Mouse (Mus musculus): ENCODE results near the gene Ms4a10. TPM values are rescaled to one million over a fixed set of nuclear protein-coding genes. Genes with fewer than 3 reads are reported as not detected.

Ms4a10 gene
- total and polyA plus RNA-seq, 2 experiments from 2014 or later, result not detected

GRCm38 (mm10) chr19:10993150-10993549 is 18.7 kb upstream of the Ms4a10 start, which contains the start of gene Ms4a15:
TSS of gene Ms4a15 (minus strand) at chr19:10993250.
- TF ChIP-seq CTCF (IDR thresholded peaks at IDR 0.05), result no peak
- H3K4me2 ChIP-seq (ENCODE audit: low read depth, low read length, poor library complexity, severe bottlenecking), result no peak within 1 kb of the TSS
- ATAC-seq (ENCODE audit: low FRiP score) (no peak), DNase-seq (ENCODE audit: low spot score) (no peak)
- no peak within 1 kb of the TSS for H3K9ac ChIP-seq (replicated peaks; ENCODE audit: low read length, poor library complexity, severe bottlenecking)
- H3K36me3 ChIP-seq (ENCODE audit: insufficient read depth, low read length), result no peaks in the 10 kb centered on the region
- WGBS, result 89% methylated on average over 7 of the region's 7 CpGs
- H3K4me3 ChIP-seq (ENCODE audit: low read depth, low read length), result no peak within 1 kb of the TSS
- no peak within 1 kb of the TSS for H3K27ac ChIP-seq (ENCODE audit: low read depth, low read length)
- no peaks in the 10 kb centered on the region for H3K4me1 ChIP-seq (ENCODE audit: insufficient read depth, low read length)
- no peaks in the 10 kb centered on the region for H3K27me3 ChIP-seq (ENCODE audit: insufficient read depth, low read length)
- H3K9me3 ChIP-seq (ENCODE audit: low read length), result no peaks in the 10 kb centered on the region

GRCm38 (mm10) chr19:10991911-10992310 is 17.4 kb upstream of the Ms4a10 start:
- no peak overlapping the region for H3K4me2 ChIP-seq (ENCODE audit: low read depth, low read length, poor library complexity, severe bottlenecking)
- no peak for TF ChIP-seq CTCF (IDR thresholded peaks at IDR 0.05)
- no peaks in the 10 kb centered on the region for H3K4me1 ChIP-seq (ENCODE audit: insufficient read depth, low read length)
- H3K27me3 ChIP-seq (ENCODE audit: insufficient read depth, low read length), result no peaks in the 10 kb centered on the region
- H3K4me3 ChIP-seq (ENCODE audit: low read depth, low read length), result no peak overlapping the region
- H3K9ac ChIP-seq (replicated peaks; ENCODE audit: low read length, poor library complexity, severe bottlenecking), result no peak overlapping the region
- no peak for ATAC-seq (ENCODE audit: low FRiP score)
- no peaks in the 10 kb centered on the region for H3K9me3 ChIP-seq (ENCODE audit: low read length)
- DNase-seq (ENCODE audit: low spot score), result no peak
- H3K27ac ChIP-seq (ENCODE audit: low read depth, low read length), result no peak overlapping the region
- no peaks in the 10 kb centered on the region for H3K36me3 ChIP-seq (ENCODE audit: insufficient read depth, low read length)

GRCm38 (mm10) chr19:10990751-10991150 is 16.3 kb upstream of the Ms4a10 start:
- Histone ChIP-seq H3K4me1 (ENCODE audit: insufficient read depth, low read length) (no peaks in the 10 kb centered on the region), H3K4me2 (ENCODE audit: low read depth, low read length, poor library complexity, severe bottlenecking) (no peak overlapping the region), H3K27ac (ENCODE audit: low read depth, low read length) (no peak overlapping the region), H3K9me3 (ENCODE audit: low read length) (no peaks in the 10 kb centered on the region), H3K36me3 (ENCODE audit: insufficient read depth, low read length) (no peaks in the 10 kb centered on the region), H3K27me3 (ENCODE audit: insufficient read depth, low read length) (no peaks in the 10 kb centered on the region), H3K9ac (replicated peaks; ENCODE audit: low read length, poor library complexity, severe bottlenecking) (no peak overlapping the region), H3K4me3 (ENCODE audit: low read depth, low read length) (no peak overlapping the region)
- DNase-seq (ENCODE audit: low spot score) (no peak), ATAC-seq (ENCODE audit: low FRiP score) (no peak)
- TF ChIP-seq CTCF (IDR thresholded peaks at IDR 0.05), result no peak
- WGBS, result 56% methylated on average over 1 of the region's 1 CpGs

GRCm38 (mm10) chr19:10988563-10988962 is 14.1 kb upstream of the Ms4a10 start:
- no peak for DNase-seq (ENCODE audit: low spot score)
- Histone ChIP-seq H3K4me2 (ENCODE audit: low read depth, low read length, poor library complexity, severe bottlenecking) (no peak overlapping the region), H3K27me3 (ENCODE audit: insufficient read depth, low read length) (no peaks in the 10 kb centered on the region), H3K36me3 (ENCODE audit: insufficient read depth, low read length) (no peaks in the 10 kb centered on the region), H3K9ac (replicated peaks; ENCODE audit: low read length, poor library complexity, severe bottlenecking) (no peak overlapping the region), H3K4me3 (ENCODE audit: low read depth, low read length) (no peak overlapping the region), H3K9me3 (ENCODE audit: low read length) (no peaks in the 10 kb centered on the region), H3K4me1 (ENCODE audit: insufficient read depth, low read length) (no peaks in the 10 kb centered on the region), H3K27ac (ENCODE audit: low read depth, low read length) (no peak overlapping the region)
- TF ChIP-seq CTCF (IDR thresholded peaks at IDR 0.05), result no peak
- no peak for ATAC-seq (ENCODE audit: low FRiP score)
- WGBS, result 92% methylated on average over 1 of the region's 1 CpGs

- H3K4me2 ChIP-seq (ENCODE audit: low read depth, low read length, poor library complexity, severe bottlenecking), result no peak overlapping the region
- no peak for DNase-seq (ENCODE audit: low spot score)
- no peak for ATAC-seq (ENCODE audit: low FRiP score)
- H3K4me1 ChIP-seq (ENCODE audit: insufficient read depth, low read length), result no peaks in the 10 kb centered on the region
- no peak for TF ChIP-seq CTCF (IDR thresholded peaks at IDR 0.05)
- no peaks in the 10 kb centered on the region for H3K36me3 ChIP-seq (ENCODE audit: insufficient read depth, low read length)
- H3K9ac ChIP-seq (replicated peaks; ENCODE audit: low read length, poor library complexity, severe bottlenecking), result no peak overlapping the region
- WGBS, result 97% methylated on average over 4 of the region's 4 CpGs
- H3K27me3 ChIP-seq (ENCODE audit: insufficient read depth, low read length), result no peaks in the 10 kb centered on the region
- H3K9me3 ChIP-seq (ENCODE audit: low read length), result no peaks in the 10 kb centered on the region
- no peak overlapping the region for H3K4me3 ChIP-seq (ENCODE audit: low read depth, low read length)
- H3K27ac ChIP-seq (ENCODE audit: low read depth, low read length), result no peak overlapping the region
Measured at GRCm38 (mm10) chr19:10985889-10986288, 11.4 kb upstream of the Ms4a10 start.

- no peak overlapping the region for H3K9ac ChIP-seq (replicated peaks; ENCODE audit: low read length, poor library complexity, severe bottlenecking)
- ATAC-seq (ENCODE audit: low FRiP score), result no peak
- H3K4me3 ChIP-seq (ENCODE audit: low read depth, low read length), result no peak overlapping the region
- TF ChIP-seq CTCF (IDR thresholded peaks at IDR 0.05), result no peak
- no peak overlapping the region for H3K27ac ChIP-seq (ENCODE audit: low read depth, low read length)
- H3K4me1 ChIP-seq (ENCODE audit: insufficient read depth, low read length), result no peaks in the 10 kb centered on the region
- H3K9me3 ChIP-seq (ENCODE audit: low read length), result no peaks in the 10 kb centered on the region
- no peak for DNase-seq (ENCODE audit: low spot score)
- WGBS, result 79% methylated on average over 13 of the region's 13 CpGs
- H3K4me2 ChIP-seq (ENCODE audit: low read depth, low read length, poor library complexity, severe bottlenecking), result no peak overlapping the region
- no peaks in the 10 kb centered on the region for H3K36me3 ChIP-seq (ENCODE audit: insufficient read depth, low read length)
- no peaks in the 10 kb centered on the region for H3K27me3 ChIP-seq (ENCODE audit: insufficient read depth, low read length)
Measured at GRCm38 (mm10) chr19:10984551-10984950, 10.1 kb upstream of the Ms4a10 start.

All from midbrain, postnatal 0 days (tissue).